Mouse (Mus musculus): ENCODE data around the gene Ak5.
A peak's percentile ranks its signal among the peaks of the same experiment; 100 is the strongest.

The Ak5 gene

DNA sequence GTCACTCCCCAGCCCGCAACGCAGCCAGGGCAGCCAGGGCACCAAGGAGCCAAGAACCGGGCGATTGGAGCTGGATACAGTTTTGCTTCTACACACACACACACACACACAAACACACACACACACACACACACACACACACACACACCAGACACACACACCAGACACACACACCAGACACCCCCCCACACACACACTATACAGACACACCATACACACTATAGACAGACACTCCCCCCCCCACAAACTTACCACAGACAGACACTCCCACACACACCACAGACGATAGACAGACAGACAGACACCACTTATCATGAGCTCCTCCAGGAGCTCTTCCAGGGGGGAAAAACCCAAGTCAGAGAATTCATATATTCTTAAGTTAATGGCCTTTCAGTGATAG, at the start of gene Ak5:
Gene Ak5, minus strand, starts transcription at position 122 of the 400 bp plus-strand sequence.
- no peak for DNase-seq (ENCODE audit: low read depth, low spot score)

DNA sequence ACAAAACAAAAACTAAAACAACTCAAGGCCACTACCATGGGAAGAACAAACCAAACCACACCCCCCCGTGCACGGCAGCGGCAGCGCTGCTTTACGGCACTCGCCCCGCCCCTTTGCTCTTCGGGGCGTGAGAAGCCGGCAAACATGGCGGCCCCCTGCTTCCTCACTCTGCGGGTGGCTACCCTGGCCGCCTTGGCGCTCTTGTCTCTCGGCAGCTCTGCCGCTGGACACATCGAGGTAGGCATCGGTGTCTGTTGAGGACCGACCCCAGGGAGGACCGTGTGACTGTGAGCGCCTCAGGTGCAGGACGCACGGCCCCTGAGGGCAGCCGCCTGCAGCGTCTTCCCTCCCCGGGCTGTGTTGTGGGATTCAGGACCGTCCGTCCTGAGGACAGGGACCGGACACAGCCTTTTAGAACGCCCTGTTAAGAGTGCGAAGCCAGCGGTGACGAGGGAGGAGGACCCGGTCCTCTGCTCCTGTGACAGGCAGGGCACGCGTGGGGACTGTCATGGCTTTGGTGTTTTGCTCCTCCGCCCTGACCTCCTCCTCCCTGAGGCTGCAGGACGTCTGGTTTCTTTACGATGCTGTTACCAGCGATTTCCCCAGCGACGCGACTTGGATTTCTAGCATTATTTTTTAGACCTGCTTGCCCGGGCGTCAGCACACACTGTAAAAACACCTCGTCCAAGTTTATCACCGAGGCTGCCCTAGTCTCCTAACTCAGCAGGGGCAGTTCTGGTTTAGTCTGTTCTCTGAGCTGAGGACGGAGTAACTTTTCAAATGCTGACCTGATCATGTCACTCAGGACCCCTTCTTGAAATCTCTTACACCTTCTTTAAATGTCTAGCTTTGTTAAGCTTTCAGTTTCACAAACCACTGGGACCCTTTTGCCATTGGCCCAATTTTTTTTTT, 46.1 kb upstream of the Ak5 start, which contains the start of gene Pigk:
Gene Pigk, plus strand, starts transcription at position 110 of the 912 bp plus-strand sequence.
- peak; percentile 87 for DNase-seq (ENCODE audit: low read depth, low spot score)

DNA sequence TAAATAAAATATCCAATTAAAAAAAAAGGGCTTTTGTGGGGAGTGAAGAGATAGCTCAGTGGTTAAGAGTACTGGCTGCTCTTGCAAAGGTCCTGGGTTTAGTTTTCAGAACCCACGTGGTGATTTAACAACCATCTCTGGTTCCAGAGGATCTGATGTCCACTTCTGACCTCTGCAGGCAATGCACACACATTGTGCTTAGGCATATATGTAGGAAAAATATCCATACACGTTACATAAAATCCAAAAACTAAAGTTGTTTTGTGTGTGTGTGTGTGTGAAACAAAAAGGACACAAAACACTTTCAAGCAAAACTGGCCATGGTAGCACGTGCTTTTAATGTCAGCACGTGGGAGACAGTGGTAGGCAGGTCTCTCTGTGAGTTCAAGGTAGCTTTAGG, 44.8 kb upstream of the Ak5 start:
- no peak for DNase-seq (ENCODE audit: low read depth, low spot score)

DNA sequence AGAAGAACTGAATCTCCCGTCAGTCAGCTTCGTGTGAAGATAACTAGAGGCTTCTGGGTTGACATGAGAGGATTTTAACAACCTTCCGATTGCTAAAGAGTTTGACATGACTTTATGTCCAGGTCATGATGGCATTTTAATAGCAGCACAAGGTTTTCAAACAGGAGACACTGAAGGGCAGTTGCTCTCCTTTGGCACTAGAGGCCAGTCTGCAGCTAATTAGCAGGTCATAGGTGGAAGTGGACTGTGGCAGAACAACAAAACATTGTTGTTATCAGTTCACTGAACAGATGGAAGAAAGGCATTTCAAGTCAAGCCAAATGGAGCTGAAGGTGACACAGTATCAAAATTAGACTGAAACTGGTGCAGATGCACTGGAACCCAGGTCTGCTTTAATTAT, 41.8 kb upstream of the Ak5 start:
- no peak for DNase-seq (ENCODE audit: low read depth, low spot score)

DNA sequence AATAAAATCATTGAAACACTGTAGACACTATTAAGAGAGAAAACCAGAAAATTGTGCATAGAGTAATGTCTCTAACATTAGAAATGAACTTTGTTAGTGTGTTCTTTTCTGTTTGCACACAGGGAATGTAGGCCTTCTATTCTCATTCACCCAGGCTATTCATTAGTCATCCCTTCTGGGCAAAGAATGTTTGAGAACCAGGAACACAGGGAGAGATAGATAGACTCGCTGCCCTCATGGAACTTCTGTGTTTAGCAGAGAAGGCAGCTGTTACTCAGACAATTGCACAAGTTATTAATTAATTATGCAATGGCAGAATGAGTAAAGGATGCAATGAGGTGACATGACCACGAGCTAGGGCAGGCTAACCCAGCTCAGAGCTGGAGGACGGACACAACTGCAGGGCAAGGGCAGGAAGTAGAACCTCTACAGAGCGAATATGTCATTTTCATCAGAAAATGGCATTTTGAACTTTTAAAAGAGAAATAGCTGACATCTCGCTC, 39.2 kb upstream of the Ak5 start:
- DNase-seq (ENCODE audit: low read depth, low spot score), result no peak

DNA sequence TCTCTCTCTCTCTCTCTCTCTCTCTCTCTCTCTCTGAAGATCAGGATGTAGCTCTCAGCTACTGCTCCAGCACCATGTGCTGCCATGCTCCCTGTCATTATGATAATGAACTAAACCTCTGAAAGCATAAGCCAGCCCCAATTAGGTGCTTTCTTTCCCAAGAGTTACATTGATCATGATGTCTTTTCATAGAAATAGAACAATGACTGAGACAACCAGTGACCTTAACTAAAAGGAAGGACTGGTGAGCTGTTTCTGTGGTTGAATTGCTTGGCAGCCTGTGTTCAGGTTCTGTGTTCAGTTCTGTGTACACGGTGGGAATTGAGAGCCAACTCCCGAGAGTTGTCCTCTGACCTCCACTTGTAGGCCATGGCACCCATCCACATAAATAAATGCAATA, 38.7 kb upstream of the Ak5 start:
- no peak for DNase-seq (ENCODE audit: low read depth, low spot score)

DNA sequence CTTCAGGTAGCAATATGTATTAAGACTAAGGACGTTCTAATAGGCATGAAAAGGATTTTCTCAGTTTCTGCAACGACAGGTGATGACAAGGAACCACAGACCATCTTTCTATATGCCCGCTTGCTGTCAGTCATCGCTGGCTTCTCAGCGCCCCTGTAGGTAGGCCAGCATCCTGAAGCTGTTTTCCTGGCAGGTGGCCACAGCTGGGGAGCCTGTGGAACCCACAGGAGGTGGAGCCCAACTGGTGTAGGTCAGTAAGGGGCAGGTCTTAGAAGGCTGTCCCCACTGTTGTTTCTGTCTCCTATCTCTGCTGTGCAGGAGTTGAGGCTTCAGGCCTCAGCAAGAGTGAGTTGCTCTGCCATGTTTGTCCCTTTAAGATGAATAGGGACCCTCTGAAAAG, 37.7 kb upstream of the Ak5 start:
- DNase-seq (ENCODE audit: low read depth, low spot score), result no peak

DNA sequence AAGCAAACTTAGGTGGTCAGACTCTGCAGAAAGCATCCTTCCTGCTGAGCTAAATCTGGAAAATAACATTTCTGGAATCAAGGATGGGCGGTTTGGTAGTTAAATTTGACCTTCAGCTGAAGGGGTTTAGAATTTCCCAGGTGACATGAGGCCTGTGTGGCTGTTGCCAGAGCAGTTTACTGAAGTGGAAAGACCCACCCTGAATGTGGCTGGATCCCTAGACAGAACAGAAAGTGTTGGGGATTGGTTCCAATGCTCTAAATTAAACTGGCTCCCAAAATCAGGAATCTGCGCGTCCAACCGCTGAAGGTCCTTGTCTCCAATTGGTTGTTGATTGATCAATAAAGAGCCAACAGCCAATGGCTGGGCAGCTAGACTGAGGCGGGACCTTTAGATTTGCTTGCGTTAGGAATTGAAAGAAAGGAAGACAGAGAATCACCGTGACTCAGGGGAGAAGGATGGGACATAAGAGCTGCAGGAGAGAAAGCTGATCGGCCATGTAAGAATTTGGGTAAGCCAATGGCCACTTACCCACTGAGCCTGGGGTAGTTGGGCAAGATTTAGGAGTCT, 34.2 kb upstream of the Ak5 start:
- peak; percentile 70 for DNase-seq (ENCODE audit: low read depth, low spot score)

DNA sequence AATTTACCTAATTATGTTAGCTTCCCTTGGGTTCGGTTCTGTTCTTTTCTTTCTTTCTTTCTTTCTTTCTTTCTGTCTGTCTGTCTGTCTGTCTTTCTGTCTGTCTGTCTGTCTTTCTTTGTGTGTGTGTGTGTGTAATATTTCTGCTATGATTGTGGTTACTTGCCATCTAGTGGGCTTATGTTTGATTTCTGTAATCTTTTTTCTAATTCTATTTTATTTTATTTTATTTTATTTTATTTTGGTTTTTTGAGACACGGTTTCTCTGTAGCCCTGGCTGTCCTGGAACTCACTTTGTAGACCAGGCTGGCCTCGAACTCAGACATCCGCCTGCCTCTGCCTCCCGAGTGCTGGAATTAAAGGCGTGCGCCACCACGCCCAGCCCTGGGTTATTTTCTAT, 33.4 kb upstream of the Ak5 start:
- peak; percentile 38 for DNase-seq (ENCODE audit: low read depth, low spot score)

DNA sequence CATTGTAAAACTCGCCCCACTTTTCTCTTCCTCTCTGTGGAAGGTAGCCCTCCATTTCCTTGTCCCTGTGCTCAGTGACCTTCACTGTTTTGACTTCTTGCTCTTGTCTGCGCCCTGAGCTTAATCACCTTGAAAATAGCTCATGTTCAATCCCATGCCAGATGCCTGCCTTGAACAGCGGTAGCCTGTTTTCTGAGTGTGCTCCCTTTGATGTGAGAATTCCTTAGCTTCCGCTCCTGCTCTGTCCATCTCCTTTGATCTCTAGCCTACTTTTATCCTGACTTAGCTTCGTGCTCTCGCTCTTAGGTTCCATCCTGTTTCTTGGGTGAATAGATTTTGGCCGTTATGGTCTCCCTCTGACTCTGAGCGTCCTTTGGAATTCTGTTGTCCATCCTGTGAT, 31.1 kb upstream of the Ak5 start:
- no peak for DNase-seq (ENCODE audit: low read depth, low spot score)

DNA sequence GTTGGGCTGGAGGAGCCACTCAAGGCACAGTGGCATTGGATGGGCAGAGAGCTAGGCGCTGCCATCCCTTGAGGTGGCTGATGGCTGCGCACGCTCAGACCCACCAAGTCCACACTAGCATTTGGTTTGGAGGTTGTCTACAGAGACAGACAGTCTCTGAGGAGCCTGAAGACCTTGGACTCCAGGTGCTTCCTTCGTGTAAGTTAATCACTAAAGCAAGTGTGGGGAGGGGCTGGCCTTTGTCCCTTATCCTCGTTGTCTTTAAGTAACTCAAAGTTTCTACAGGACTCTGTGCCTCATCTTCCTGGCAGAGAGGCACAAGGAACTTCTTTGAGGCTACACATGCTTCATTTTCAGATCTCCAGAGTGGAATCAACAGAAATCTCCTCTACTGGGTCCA, 29.9 kb upstream of the Ak5 start:
- DNase-seq (ENCODE audit: low read depth, low spot score), result no peak

DNA sequence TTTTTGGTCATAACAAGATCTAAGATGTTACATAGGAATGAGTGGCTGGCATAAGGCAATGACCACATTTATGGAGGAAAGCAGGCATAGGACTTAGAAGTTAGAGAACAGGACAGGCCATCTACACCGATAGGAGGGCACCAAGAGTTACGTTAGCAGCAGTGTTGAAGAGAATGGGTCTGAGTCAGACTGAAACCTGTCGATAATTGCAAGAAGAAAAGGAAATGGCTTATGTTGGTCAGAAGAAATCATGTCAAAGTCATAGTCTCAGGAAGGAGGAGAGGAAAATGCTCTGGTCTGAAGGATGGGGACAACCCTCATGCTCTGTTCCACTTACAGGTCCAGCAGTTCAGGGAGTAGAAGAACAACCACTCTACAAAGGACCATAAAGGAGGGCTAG, 26.8 kb upstream of the Ak5 start:
- DNase-seq (ENCODE audit: low read depth, low spot score), result no peak

DNA sequence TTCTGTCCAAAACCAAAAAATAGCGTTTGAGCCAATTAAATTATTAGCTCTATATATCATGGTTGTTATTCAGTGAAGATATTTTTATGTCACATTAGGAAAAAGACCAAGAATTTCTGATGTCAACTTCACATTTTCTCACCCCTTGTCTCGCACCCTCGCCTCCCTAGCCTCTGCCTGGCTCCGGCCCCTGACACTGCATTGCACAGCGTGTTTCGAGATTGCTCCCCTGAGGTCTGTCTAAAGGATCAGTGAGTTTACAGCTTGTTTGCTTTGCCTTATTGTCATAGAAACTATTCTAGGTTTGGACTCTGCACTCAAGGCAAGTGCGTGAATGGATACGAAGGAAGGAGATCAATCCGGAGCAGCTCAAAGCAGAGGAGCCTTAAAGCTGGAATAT, 20.9 kb upstream of the Ak5 start:
- DNase-seq (ENCODE audit: low read depth, low spot score), result no peak

DNA sequence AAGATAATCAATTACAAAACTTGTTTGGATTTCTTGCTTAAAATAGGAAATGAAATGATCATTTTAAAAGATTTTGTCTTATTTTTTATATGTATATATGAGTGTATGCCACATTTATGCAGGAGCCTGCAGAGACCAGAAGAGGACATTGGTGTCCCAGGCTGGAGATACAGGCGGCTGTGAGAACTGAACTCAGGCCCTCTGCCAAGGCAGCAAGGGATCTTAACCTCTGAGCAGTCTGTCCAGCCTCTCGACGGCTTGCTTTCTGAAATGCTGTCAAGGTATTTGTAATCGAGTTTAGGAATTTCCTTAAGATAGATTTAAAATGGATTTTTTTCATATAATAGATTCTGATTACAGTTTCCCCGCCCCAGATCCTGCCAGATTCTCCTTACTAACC, 20.4 kb upstream of the Ak5 start:
- DNase-seq (ENCODE audit: low read depth, low spot score), result no peak

DNA sequence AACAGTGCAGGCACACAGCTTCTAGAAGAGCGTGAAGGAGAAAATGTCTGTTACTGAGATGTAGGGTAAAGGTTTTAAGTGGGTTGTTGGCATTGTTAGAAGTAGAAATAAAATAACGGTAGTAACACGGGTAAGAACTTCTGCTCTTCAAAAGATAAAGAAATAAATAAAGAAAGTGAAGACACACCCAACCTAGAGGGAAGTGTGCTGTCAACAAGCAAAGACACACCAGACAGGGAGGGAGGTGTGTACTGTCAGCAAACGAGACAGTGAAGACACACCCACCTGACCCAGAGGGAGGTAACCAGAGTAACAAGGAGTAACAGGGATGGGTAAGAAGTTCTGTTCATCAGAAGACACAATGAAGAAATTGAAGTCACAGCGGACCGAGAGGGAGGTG, 6.5 kb upstream of the Ak5 start:
- no peak for DNase-seq (ENCODE audit: low read depth, low spot score)

DNA sequence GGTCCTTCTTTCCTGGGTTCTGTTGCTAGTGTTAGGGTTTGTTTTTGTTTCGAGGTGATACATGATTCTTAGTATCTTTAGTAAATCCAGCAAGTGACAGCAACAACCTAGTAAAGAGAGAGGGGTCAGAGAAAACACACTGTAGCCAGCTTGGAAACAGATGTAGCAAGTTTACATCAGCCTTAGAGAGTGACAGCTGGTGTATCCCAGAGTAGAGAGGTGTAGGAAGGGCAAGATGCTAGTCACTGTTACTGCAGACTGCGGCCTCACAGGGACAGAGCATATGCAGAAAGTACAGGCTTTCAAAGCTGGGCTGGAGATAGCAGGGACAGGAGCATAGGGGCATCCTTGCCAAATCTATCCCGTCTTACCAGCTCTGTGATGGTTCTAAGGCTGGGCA, 1.6 kb upstream of the Ak5 start:
- no peak for DNase-seq (ENCODE audit: low read depth, low spot score)

DNA sequence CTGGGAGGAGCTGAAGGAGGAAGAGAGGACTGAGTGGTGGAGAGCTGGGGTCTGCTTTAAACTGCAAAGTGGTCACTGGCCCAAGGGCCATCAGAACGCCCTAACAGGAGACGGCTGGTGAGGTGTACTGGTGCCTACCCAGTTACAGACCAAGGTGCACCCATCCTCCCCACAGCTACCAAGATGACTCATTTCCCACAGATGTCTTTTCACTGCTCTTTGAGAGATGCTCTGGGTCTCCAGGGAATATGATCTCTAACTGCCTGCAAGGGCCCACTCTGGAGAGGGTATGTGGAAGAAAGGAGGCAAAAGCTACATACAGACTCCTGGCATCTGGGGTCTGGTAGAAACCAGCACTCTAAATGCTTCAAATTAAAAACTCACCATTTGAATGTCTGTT, 633 bp upstream of the Ak5 start:
- no peak for DNase-seq (ENCODE audit: low read depth, low spot score)

DNA sequence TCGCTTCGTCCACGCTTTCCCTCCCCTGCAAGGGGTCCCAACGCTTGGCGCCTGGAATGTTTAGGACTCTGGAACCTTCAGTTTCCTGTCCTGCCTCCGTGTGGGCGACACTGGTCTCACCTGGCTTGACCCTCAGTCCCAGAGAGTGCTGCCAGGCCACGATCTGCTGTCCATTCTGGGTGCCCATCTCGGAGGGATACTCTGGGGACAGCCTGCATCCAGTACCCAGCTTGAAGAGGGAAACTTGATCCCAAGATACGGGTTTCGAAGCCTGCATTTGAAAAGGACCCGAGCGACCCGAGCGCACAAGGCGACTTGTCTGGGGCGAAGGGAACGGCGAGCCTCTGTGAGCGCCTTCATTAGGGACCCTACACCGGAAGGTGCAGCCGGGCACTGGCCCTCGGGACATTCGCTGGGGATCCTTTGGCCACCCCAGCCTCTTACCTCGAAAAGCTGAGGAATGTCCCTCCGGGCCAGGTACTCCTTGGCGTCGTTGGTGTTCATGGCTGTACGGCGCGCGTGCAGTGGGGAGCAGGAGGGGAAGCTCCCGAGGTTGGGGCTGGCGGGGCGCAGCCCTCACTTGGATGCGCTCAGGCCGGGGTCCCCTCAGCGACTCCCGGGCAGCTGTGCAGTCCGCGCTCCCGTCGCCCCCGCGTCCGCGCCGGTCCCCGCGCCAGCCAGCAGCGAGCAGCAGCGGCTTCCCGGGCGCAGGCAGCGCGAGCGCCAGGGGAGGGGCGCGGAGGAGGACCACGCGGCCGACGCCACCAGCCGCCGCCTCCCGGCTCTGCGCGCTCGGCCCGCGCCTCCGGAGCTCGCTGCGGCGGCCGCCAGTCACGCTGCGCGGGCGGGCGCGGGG, 576 bp downstream of the Ak5 start:
- DNase-seq (ENCODE audit: low read depth, low spot score), result peak; percentile 14

DNA sequence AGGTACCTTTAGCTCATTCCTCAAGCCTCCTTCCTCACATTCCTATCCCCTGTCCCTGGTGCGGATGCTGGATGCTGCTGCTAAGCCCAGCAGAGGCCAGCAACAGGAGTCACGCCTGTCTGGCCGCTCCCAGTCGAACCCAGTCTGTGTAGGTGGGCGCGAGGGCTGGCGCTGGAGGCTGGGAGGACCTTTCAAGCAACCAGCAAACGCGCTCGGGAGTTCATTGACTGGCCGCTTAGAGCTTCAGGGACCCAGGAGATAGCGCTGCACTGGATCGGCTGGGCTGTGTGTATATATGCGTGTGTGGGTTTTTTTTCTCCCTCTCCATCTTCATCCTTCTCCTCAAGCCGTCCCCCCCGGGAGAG, 1.2 kb downstream of the Ak5 start:
- peak; percentile 22 for DNase-seq (ENCODE audit: low read depth, low spot score)

DNA sequence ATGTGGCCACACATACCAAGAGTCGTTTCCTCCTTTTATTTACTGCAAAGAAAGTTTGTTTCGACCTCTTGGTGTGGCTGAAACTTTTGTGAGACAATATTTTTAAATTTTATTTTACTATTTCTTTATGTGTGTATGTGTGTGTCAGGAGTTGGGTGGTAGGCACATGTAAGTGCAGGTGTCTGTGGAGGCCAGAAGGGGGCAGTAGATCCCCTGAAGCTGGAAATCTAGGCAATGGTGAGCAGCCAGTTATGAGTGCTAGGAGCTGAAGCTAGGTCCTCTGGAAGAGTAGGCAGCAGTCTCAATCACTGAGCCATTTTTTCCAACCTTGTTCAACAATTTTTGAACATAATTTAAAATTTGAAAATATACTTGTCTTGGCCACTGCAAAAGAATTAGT, 9.6 kb downstream of the Ak5 start:
- peak; percentile 10 for DNase-seq (ENCODE audit: low read depth, low spot score)

DNA sequence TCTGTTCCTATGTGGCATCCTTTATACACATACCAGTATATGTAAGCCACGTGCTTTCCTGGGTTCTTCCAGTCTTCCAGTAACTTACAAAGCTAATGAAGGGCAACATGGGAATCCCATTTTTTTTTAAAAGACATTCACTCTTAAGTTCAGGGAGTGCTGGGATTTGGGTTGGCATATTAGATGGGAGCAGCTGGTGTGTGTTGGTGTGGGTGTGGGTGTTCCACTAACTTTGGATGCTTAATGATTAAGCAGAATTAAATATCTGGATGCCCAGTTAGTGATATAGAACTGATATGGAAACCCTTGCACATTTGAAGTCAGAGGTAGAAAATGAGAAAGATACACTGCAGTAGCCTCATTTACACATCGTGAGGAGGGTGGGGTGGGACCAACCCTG, 16.2 kb downstream of the Ak5 start:
- DNase-seq (ENCODE audit: low read depth, low spot score), result no peak

DNA sequence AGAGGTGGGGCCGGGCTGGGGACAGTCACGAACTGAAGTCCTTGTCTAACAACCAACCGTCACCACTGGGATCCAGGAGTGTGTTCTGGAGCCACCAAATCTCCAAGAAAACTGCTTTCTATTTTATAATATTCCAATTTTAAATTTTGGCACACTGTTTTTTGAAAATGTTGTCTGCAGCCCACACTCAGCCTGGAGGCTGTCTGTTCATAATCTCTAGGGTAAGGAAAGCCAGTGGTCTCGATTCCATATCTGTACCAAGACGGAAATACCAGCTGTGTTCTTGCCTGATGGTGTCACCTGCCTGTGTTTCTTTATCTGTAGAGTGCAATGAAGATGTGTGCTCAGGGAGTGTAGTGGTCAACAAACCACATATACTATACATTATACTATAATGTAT, 23.6 kb downstream of the Ak5 start:
- DNase-seq (ENCODE audit: low read depth, low spot score), result no peak

Data from ES-CJ7 (cell line).